Mouse (Mus musculus): ENCODE measurements around the gene Il31ra. TPM values are rescaled to one million over a fixed set of nuclear protein-coding genes. Genes with fewer than 3 reads are reported as not detected.

Gene Il31ra
- 0.06 and 0.07 TPM in 2 replicates for polyA plus RNA-seq (2012; rRNA removed)

DNA sequence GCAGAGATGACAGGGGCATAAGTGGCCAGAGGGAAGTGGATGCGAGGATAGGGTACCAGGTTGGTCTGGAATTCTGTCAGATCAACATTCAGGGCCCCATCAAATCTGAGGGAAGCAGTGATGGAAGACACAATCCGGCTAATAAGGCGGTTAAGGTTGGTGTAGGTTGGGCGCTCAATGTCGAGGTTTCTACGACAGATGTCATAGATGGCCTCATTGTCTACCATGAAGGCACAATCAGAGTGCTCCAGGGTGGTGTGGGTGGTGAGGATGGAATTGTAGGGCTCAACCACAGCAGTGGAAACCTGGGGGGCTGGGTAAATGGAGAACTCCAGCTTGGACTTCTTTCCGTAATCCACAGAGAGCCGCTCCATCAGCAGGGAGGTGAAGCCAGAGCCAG lies at the start of gene Il31ra:
TSS of gene Il31ra (minus strand) at position 101 of the 400 bp plus-strand sequence.

Other genes starting within 250 kb of the Il31ra start
- gene Il6st, start 130.3 kb downstream of the Il31ra start, polyA plus RNA-seq (2012; rRNA removed), result 16.3 and 24.1 TPM in 2 replicates
- 0.86 and 0.94 TPM in 2 replicates for gene Ddx4, start 58.1 kb upstream of the Il31ra start, polyA plus RNA-seq (2012; rRNA removed)
- gene Slc38a9, start 66.4 kb upstream of the Il31ra start, polyA plus RNA-seq (2012; rRNA removed), result 18.1 and 19.1 TPM in 2 replicates
- gene Plpp1, start 206.4 kb upstream of the Il31ra start, polyA plus RNA-seq (2012; rRNA removed), result 10.7 and 18.3 TPM in 2 replicates